Mouse (Mus musculus): ENCODE results near the gene Slc6a13. TPM values are rescaled to one million over a fixed set of nuclear protein-coding genes. Genes with fewer than 3 reads are reported as not detected.

Gene Slc6a13
- total RNA-seq, 2 experiments from 2014 or later: 0.21 to 0.35 TPM

GRCm38 (mm10) chr6:121328417-121328884 lies 28.4 kb downstream of the Slc6a13 start:
- DNase-seq: peak in 1 of 2 experiments; percentile 35

GRCm38 (mm10) chr6:121329848-121330508 lies 30.0 kb downstream of the Slc6a13 start:
- no peak for DNase-seq

GRCm38 (mm10) chr6:121335841-121336240 lies 35.8 kb downstream of the Slc6a13 start:
- no peak for DNase-seq

- no peak for DNase-seq
These were observed 36.5 kb downstream of the Slc6a13 start for GRCm38 (mm10) chr6:121336558-121336957.

GRCm38 (mm10) chr6:121337229-121337628 lies 37.2 kb downstream of the Slc6a13 start:
- no peak for DNase-seq

- DNase-seq: peak; percentile 79 to 82
These were observed 37.9 kb downstream of the Slc6a13 start for GRCm38 (mm10) chr6:121337770-121338518.

- no peak for DNase-seq
These were observed 38.5 kb downstream of the Slc6a13 start for GRCm38 (mm10) chr6:121338519-121338896.

- DNase-seq: no peak
These were observed 41.6 kb downstream of the Slc6a13 start for GRCm38 (mm10) chr6:121341650-121342049.

- DNase-seq: no peak
These were observed 43.2 kb downstream of the Slc6a13 start, which contains the start of gene Slc6a12 for GRCm38 (mm10) chr6:121343026-121343770. Gene Slc6a12 (plus strand): TSS chr6:121343076.

- DNase-seq: no peak
These were observed 43.7 kb downstream of the Slc6a13 start for GRCm38 (mm10) chr6:121343771-121344123.

- DNase-seq: no peak
These were observed 44.3 kb downstream of the Slc6a13 start for GRCm38 (mm10) chr6:121344329-121344728.

GRCm38 (mm10) chr6:121346428-121346827 lies 46.4 kb downstream of the Slc6a13 start:
- DNase-seq: no peak

GRCm38 (mm10) chr6:121352276-121352675 lies 52.2 kb downstream of the Slc6a13 start:
- DNase-seq: peak in 1 of 2 experiments; percentile 46

- DNase-seq: peak in 1 of 2 experiments; percentile 67
These were observed 56.0 kb downstream of the Slc6a13 start for GRCm38 (mm10) chr6:121356041-121356440.

- no peak for DNase-seq
These were observed 57.2 kb downstream of the Slc6a13 start for GRCm38 (mm10) chr6:121357232-121357631.

GRCm38 (mm10) chr6:121363061-121363460 lies 63.0 kb downstream of the Slc6a13 start:
- no peak for DNase-seq

GRCm38 (mm10) chr6:121363956-121364355 lies 63.9 kb downstream of the Slc6a13 start:
- DNase-seq: no peak

- peak; percentile 22 to 36 for DNase-seq
These were observed 66.5 kb downstream of the Slc6a13 start for GRCm38 (mm10) chr6:121366537-121366936.

GRCm38 (mm10) chr6:121367099-121367498 lies 67.1 kb downstream of the Slc6a13 start:
- no peak for DNase-seq

- DNase-seq: peak; percentile 35 to 60
These were observed 71.4 kb downstream of the Slc6a13 start for GRCm38 (mm10) chr6:121371197-121371980.

- DNase-seq: no peak
These were observed 76.1 kb downstream of the Slc6a13 start for GRCm38 (mm10) chr6:121376159-121376558.

- no peak for DNase-seq
These were observed 78.2 kb downstream of the Slc6a13 start for GRCm38 (mm10) chr6:121378256-121378655.

All from heart, adult 18-20 months (tissue).